Mouse (Mus musculus) heart, postnatal 0 days (tissue): ENCODE data around the gene 1700016K19Rik. TPM values are rescaled to one million over a fixed set of nuclear protein-coding genes. Genes with fewer than 3 reads are reported as not detected.

ENCODE experiments used
- ATAC-seq: fragments of 200-750 bp; cut with Nextera tagmentation; 2 replicates; pipeline ENCODE4 v1.8.0; 2017; ENCODE audit warnings: low read depth, moderate number of reproducible peaks, moderate library complexity; ENCODE audit not compliant: insufficient read depth
- DNase-seq: peaks from one replicate; pipeline ENCODE4 v3.0.0-alpha.2; 2016; ENCODE audit warnings: low spot score
- H3K27ac ChIP-seq: fragments of 300-500 bp; sonication (generic); 2 replicates; pipeline ENCODE4 v1.5.1; 2014; ENCODE audit warnings: low read depth, mild to moderate bottlenecking
- H3K27me3 ChIP-seq: fragments of 300-500 bp; sonication (generic); 2 replicates; pipeline ENCODE4 v1.6.1; 2014; ENCODE audit warnings: low read length, mixed read lengths; ENCODE audit not compliant: control insufficient read depth, insufficient read depth
- H3K36me3 ChIP-seq: fragments of 300-500 bp; sonication (generic); replicated peaks from 2 replicates; pipeline ENCODE4 v1.6.1; 2014; ENCODE audit warnings: low read length, mixed read lengths; ENCODE audit not compliant: control insufficient read depth, insufficient read depth
- H3K4me1 ChIP-seq: fragments of 300-500 bp; sonication (generic); 2 replicates; pipeline ENCODE4 v1.6.1; 2014; ENCODE audit warnings: antibody characterized with exemption; ENCODE audit not compliant: control insufficient read depth, insufficient read depth
- H3K4me2 ChIP-seq: fragments of 300-500 bp; sonication (generic); 2 replicates; pipeline ENCODE4 v1.6.1; 2014; ENCODE audit warnings: low read depth, mild to moderate bottlenecking, low read length, moderate library complexity
- H3K4me3 ChIP-seq: fragments of 300-500 bp; sonication (generic); 2 replicates; pipeline ENCODE4 v1.5.1; 2014; ENCODE audit warnings: low read depth, low read length
- H3K9ac ChIP-seq: fragments of 300-500 bp; sonication (generic); replicated peaks from 2 replicates; pipeline ENCODE4 v1.6.1; 2014; ENCODE audit warnings: low read depth, low read length, mixed read lengths
- H3K9me3 ChIP-seq: fragments of 300-500 bp; sonication (generic); replicated peaks from 2 replicates; pipeline ENCODE4 v1.6.1; 2016; ENCODE audit warnings: low read length; ENCODE audit not compliant: control insufficient read depth
- CTCF ChIP-seq: IDR thresholded peaks from 2 replicates; pipeline ENCODE4 v1.5.1; 2016; ENCODE audit warnings: antibody characterized with exemption, control low read depth, low read depth
- EP300 ChIP-seq: IDR thresholded peaks from 2 replicates; pipeline ENCODE4 v1.6.1; 2016; ENCODE audit warnings: antibody characterized with exemption, low read depth
- WGBS: fragments of 180-500 bp; shearing (Covaris S2); extraction: QIAGEN DNeasy Blood & Tissue Kit; methylation state at CpG from one replicate; pipeline ENCODE4 v1.1.7; 2014; 5-methylcytosine and 5-hydroxymethylcytosine counted together
- polyA plus RNA-seq: library from polyadenylated mRNA; unstranded; fragments of >200 nt; fragmentation: Nextera tagmentation; extraction: Ambion mirVana; gene quantifications from 2 replicates; pipeline ENCODE4 v1.2.1, GENCODE M21; 2015
- total RNA-seq: library from RNA; depleted of rRNA; stranded (reverse); fragments of >200 nt; gene quantifications from 2 replicates; pipeline ENCODE4 v1.2.3, GENCODE M21; 2014; ENCODE audit warnings: low replicate concordance; rRNA removed

The 1700016K19Rik gene
- total RNA-seq: not detected in 2 replicates
- 0.47 TPM in 1 of 2 replicates, not detected in the other for polyA plus RNA-seq

- WGBS: 12% methylated on average over 35 of the region's 36 CpGs
- Histone ChIP-seq H3K4me3 (peak within 1 kb of the TSS; percentile 59), H3K4me2 (peak within 1 kb of the TSS; percentile 83), H3K27ac (no peak within 1 kb of the TSS), H3K4me1 (0 out of 2 replicates have a peak, but pooled peaks cover 4% of the 10 kb centered on the region), H3K9ac (no peak within 1 kb of the TSS), H3K36me3 (no peaks in the 10 kb centered on the region), H3K27me3 (peaks cover 10% of the 10 kb centered on the region), H3K9me3 (no peaks in the 10 kb centered on the region)
- peak; percentile 62 for DNase-seq
- TF ChIP-seq EP300 (no peak), CTCF (peak; percentile 58)
- peak; percentile 84 for ATAC-seq
Observed at GRCm38 (mm10) chr11:75999440-76000155, at the start of gene 1700016K19Rik. Gene 1700016K19Rik (plus strand): TSS chr11:75999912.

DNA sequence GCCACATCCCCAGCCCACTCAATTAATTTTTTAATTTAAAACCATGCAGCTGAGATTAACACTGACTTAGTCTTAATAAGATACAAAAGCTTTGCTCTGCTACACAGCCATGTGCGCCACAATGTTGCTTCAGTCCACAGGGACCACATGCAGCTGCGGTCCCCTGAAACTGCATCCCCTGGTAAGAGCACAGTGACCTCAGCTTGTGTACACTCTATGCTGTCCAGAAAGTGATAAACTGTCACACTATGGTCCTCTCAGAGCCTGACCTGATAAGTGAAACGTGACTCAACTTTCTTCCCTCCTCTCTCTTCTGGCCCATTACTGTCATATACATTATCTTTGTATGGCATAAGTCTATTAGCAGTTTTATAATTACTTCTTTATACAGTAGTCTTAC lies 49.3 kb upstream of the 1700016K19Rik start:
- ATAC-seq: no peak
- no peak overlapping the region for H3K4me3 ChIP-seq
- no peak for TF ChIP-seq EP300
- TF ChIP-seq CTCF: no peak
- no peaks in the 10 kb centered on the region for H3K36me3 ChIP-seq
- WGBS: 63% methylated on average over 3 of the region's 3 CpGs
- no peaks in the 10 kb centered on the region for H3K9me3 ChIP-seq
- no peak overlapping the region for H3K4me2 ChIP-seq
- peaks cover 23% of the 10 kb centered on the region for H3K4me1 ChIP-seq
- DNase-seq: no peak
- H3K27me3 ChIP-seq: no peaks in the 10 kb centered on the region
- H3K27ac ChIP-seq: no peak overlapping the region
- no peak overlapping the region for H3K9ac ChIP-seq

DNA sequence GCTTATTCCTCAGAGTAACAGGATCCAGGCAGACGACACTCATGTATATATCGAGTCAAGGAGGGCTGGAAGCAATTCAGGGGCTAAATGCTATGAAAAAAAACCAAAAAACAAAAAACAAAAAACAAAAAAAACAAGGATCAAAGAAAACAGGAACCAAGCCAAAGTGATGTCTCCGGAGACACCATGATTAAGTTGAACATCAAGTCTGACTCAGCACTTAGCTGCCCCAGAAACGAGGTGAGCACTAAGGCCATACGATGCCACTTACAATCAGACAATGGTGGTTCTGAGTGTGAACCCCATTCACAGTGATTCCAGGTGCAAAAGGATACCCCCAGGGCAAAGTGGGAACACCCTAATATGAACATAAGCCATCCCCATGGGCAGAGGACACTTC lies 47.8 kb upstream of the 1700016K19Rik start:
- no peak for TF ChIP-seq CTCF
- TF ChIP-seq EP300: no peak
- Histone ChIP-seq H3K36me3 (no peaks in the 10 kb centered on the region), H3K27ac (no peak overlapping the region), H3K4me2 (no peak overlapping the region), H3K9ac (no peak overlapping the region), H3K9me3 (no peaks in the 10 kb centered on the region), H3K4me1 (peaks cover 10% of the 10 kb centered on the region), H3K4me3 (no peak overlapping the region), H3K27me3 (no peaks in the 10 kb centered on the region)
- no peak for ATAC-seq
- 79% methylated on average over 5 of the region's 5 CpGs for WGBS
- no peak for DNase-seq

- no peaks in the 10 kb centered on the region for H3K27me3 ChIP-seq
- no peak overlapping the region for H3K9ac ChIP-seq
- H3K27ac ChIP-seq: no peak overlapping the region
- 81% methylated on average over 9 of the region's 9 CpGs for WGBS
- no peak overlapping the region for H3K4me3 ChIP-seq
- H3K4me1 ChIP-seq: no peaks in the 10 kb centered on the region
- ATAC-seq: no peak
- DNase-seq: no peak
- no peaks in the 10 kb centered on the region for H3K36me3 ChIP-seq
- H3K9me3 ChIP-seq: no peaks in the 10 kb centered on the region
- no peak overlapping the region for H3K4me2 ChIP-seq
- no peak for TF ChIP-seq EP300
- TF ChIP-seq CTCF: no peak
Observed at GRCm38 (mm10) chr11:75954896-75955295, 44.8 kb upstream of the 1700016K19Rik start.

DNA sequence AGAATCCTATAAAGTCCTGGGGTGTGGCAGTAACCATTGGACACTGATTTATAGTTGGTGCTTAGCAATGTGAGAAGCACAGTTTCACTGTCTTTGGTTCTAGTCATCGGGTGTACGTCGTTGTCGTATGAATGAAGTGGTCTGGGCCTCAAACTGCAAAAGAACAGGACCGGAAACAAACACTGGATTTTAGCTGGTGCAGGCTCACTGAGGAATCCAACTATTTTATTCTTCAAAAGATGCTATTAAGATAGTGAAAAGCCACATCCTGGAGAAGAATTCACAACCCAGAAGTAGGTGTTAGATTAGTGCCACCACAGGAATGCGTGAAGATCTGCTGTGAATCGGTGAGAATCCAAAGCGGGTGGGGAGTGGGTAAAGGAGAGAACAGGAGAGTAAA lies 43.1 kb upstream of the 1700016K19Rik start:
- WGBS: 66% methylated on average over 8 of the region's 8 CpGs
- Histone ChIP-seq H3K27me3 (no peaks in the 10 kb centered on the region), H3K36me3 (no peaks in the 10 kb centered on the region), H3K4me2 (no peak overlapping the region), H3K4me1 (no peaks in the 10 kb centered on the region), H3K4me3 (no peak overlapping the region), H3K27ac (no peak overlapping the region), H3K9me3 (no peaks in the 10 kb centered on the region), H3K9ac (no peak overlapping the region)
- TF ChIP-seq CTCF (no peak), EP300 (no peak)
- ATAC-seq (no peak), DNase-seq (no peak)
